Mouse (Mus musculus): ENCODE results near the gene Dedd2.
"Not testable (repeated sequence)": the region's sequence is repeated elsewhere in the genome, so short reads cannot be mapped to it uniquely, and the experiment has no call there.

Gene Dedd2

DNA sequence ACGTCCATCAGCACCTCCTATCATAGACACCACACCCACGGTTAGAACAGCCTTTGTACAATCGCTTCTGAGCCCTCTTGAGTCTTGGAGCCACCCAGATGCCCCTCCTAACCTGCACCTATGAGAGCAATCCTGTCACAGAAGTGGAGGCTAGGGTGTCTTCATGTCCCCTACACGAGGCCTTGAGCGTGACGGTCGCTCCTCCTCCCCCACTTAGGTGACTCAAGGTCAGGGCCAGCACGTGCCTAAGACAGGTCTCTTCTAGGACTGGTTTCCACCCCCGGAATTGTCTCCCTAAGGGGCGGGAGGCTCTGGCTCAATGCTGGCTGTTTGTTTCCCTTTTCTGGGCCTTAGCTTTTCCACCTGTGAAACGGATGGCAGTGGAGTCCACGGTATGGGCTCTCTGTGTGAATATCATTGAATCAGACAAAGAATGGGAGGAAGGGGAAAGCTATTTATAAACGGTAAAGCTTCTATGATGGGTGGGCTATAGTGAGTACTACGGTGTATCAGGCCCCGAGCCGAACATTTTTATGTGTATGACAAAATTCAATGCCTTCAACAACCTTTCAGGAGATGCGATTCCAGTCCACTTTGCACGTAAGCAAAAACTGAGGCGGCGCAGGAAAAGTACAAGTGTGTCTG, at the start of gene Dedd2:
Dedd2 (minus strand) TSS at position 159 of the 645 bp plus-strand sequence.
- DNase-seq (ENCODE audit: extremely low read depth, low read depth, low spot score): no peak

DNA sequence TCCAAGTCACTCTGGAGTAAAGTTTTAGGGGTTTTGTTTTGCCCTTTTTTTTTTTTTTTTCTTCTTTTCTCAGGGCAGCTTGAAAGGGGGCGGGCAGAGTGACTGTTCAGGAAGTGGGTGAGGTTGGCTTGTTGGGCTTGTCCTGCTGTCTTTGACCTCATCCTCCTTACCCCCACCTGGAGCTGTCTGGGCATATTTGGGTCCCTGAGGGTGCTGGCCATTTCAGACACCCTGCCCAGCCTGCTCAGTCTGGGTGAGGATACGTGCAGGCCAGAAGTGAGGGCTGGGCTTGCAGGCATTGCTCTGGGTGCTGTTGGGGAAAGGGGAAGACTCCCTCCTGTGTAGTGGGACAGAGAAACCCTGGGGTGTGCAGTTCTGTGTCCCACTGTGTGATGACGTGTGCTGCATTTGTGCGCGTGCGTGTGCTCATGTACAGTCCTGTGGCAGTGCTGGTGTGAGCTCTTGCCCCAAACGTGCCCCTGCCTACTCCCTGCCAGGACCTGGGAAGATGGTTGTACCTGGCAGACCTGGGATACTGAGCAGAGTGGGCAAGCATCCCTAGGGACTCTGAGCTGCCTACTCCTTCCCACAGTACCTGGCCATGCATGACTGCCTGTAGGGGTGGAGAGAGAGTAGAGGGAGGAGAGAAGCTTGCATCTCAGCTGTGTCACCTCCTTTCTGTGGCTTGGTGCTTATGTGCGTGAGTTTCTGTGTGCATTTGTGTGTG, 49.3 kb upstream of the Dedd2 start:
- DNase-seq (ENCODE audit: extremely low read depth, low read depth, low spot score): no peak

DNA sequence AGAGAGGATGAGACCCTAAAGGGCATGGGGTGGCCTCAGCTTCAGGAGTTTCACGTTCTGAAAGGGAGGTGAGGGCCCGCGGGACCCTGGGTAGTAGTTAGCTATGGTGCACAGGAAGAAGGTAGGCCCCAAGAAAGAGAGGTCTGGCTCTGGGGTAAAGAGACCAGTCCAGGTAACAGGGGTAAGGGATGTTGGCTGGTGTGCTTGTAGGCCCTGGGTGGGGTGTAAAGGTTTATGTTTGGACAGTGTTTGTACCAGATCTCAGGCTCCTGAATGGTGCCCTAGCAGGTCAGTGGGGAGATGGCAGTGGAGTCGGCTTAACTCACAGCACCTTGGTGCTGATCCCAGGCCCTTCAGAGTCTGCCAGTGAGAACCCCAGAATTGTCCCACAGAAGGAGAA, 48.6 kb upstream of the Dedd2 start:
- no peak for DNase-seq (ENCODE audit: extremely low read depth, low read depth, low spot score)

DNA sequence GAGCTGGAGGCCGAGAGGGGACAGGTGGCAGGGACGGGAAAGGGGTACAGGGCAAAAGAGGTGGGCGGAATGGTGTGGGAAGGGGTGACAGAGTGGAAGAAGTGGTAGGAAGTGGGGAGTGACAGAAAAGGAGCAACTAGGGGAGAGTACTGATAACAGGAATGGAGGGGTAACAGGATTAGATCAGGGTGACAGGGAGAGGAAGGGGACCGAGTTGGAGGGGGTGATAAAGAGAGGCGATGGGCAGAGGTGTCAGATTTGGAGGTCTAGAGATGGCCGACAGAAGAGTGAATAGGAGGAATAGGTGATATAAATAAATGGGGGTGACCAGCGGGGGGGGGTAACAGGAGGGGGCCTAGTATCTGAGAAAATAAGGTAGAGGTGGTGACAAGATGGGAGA, 48.2 kb upstream of the Dedd2 start:
- DNase-seq (ENCODE audit: extremely low read depth, low read depth, low spot score): no peak

DNA sequence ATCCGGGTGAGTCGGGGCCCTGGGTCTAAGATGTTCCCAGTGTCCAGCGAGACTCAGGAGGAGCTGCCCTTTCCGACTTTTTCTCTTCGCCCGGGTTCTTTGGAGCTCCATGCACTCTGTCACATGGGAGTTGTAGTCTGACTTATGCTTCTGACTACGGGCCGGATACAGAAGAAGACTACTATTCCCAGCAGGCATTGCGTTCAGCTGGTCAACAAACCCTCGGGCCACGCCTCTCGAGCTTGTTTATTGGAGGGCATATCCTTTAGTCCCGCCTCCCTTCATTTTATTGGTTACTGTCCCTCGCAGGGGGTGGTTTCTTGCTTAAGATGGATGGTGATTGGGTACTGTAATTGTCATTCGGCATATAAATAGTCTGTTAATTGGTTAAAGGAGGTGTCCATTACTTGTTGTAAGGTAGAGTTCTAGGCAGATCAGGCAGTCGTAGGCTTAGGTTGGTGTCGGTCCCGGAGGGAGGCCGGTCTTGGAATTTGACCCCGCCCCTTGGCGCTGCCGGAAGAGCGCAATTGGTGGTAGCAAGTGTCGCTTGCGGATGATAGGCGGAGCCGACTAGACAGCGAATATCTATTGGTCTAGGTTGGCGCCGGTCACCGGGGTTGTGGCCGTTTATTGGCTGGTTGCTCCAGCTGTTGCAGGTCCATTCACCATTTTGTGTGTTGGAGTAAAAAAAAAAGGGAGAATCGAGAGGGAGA, 47.5 kb upstream of the Dedd2 start:
- DNase-seq (ENCODE audit: extremely low read depth, low read depth, low spot score): peak; percentile 100

DNA sequence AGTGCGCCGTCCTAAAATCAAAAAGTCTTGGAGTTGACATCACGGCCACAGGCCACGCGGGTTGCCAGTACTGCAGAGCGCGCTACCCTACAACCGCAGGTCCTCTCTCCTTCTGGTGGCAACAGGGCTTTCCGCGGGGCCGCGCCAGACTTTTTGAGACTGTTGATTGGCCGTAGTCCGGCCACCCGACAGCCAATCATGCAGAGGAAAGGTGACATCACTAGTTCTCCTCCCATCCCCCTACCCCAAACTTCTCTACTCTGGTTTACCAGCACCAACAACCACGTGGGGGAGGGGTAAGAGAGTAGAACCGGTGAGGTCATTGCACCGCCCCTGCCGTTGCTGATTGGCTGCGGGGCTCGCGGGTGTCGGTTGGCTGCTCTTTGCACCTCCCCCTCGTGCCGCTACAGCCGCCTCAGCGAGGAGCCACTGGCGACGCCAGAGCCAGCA, 46.9 kb upstream of the Dedd2 start, which contains the start of gene Cic:
Cic (plus strand) TSS at position 404 of the 450 bp plus-strand sequence.
- DNase-seq (ENCODE audit: extremely low read depth, low read depth, low spot score): peak; percentile 90

DNA sequence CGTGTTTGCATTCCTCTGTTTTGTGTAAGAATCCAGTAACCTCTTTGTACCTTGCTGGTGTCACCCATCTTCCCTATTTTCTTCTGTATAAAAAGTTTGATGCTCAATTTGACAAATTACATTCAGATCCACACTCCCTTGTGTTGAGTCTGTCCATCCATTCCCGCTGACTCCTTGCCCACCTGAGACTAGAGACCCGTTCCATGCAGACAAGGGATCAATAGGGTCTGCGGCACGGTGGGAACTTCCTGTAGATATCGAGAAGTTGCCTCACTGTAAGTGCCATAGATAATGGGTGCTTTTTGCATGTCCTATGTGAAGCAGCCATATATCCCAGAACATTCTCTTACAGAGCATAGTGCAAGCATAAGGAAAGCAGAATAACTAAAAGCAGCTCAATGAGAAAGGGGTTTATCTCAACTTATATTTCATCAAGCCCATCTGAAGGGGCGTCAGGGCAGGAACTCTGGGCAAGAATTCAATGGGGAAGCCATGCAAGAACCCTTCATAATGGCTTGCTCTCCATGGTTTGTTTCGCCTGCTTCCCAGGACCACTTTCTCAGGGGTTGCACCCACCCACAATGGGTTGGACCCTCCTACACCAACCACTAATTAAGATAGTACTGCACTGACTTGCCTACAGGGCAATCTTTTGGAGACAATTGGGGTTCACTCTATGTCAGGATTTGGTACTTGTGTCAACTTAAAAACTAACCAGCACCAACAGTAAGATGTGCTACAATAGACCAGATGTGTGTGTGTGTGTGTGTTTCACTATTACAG, 46.0 kb upstream of the Dedd2 start:
- DNase-seq (ENCODE audit: extremely low read depth, low read depth, low spot score): no peak

DNA sequence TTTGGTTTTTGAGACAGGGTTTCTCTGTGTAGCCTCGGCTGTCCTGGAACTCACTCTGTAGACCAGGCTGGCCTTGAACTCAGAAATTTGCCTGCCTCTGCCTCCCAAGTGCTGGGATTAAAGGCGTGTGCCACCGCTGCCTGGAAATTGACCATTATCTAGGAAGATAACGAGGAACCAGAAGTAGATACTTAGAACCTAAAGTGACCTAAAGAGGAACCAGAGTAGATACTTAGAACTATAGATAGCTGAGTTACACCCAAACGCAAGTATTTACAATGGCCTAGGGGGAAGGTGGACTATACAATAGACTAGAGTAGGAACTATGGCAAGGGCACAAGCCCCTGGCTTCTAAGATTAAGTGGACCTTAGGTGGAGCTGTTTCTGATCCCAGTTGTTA, 45.3 kb upstream of the Dedd2 start:
- not testable (repeated sequence) for DNase-seq (ENCODE audit: extremely low read depth, low read depth, low spot score)

DNA sequence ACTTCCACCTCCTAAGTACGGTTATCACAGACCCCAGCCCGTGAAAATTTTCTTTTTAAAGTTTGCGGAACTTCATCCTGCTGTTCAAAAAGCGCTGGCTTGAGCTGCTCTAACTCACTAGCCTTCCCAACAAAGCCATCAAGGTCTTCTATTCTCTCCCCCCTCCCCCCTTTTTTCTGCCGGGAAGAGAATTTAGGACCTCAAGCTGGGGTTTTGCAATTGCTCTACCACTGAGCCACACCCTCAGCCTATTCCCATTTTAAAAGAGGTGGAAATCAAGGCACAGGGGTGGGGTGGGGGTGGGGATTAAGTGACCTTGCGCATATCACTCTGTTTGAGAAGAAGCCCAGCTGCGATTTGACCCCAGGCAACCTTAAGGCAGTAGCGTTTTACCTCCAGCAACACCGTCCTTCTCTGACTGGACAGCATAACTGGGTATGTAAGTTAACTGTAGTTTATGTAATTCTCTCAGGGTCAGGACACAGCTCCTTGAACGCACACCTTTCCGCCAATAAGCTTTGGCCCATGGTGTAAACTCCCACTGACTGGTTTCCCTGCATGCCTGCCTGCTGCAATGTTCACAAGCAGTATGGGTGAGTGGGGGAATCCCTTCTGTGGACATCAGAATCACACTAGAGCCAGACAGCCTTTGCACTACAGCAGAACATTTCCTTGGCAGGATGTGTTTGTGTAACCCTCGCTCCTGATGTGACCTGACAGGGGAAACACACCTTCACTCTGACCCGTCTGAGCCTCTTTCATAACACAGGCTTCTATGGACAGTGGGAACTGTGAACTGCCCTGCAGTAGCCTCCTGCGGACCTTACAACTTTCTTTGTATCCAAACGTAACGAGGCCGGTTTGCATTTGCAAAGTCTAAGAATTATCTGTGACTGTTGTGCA, 43.8 kb upstream of the Dedd2 start:
- DNase-seq (ENCODE audit: extremely low read depth, low read depth, low spot score): no peak

DNA sequence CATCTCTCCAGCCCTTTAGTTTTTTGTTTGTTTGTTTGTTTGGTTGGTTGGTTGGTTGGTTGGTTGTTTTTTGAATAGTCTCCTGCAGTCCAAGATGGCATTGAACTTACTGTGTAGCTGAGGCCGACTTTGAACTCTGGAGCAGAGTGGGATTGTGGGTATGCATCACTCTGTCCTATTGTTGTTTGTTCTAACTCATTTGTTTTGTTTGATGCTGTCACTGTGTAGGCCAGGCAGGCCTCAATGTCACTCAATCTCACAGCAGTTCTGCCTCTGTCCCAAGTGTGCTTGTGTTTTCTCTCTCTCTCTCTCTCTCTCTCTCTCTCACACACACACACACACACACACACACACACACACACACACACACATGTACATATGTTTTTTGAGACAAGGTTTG, 41.5 kb upstream of the Dedd2 start:
- DNase-seq (ENCODE audit: extremely low read depth, low read depth, low spot score): no peak

DNA sequence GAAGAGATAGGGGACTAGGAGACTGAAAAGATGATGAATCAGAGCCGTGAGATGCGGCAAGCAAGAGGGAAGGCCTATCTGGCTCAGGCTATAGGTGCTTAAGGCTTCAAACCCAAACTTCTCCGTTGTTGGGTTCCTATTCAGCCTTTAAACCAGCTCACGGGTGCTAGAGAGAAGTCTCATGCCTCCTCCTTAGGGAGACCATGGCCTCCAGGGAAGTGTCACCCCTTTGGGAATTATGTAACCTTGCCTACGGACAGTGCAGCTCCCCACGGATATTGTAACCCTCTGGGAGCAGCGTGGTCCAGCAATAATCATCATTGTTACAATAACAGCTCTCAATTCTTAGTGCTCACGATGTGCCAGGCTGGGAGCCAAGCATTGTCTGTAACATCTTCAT, 31.4 kb upstream of the Dedd2 start:
- no peak for DNase-seq (ENCODE audit: extremely low read depth, low read depth, low spot score)

DNA sequence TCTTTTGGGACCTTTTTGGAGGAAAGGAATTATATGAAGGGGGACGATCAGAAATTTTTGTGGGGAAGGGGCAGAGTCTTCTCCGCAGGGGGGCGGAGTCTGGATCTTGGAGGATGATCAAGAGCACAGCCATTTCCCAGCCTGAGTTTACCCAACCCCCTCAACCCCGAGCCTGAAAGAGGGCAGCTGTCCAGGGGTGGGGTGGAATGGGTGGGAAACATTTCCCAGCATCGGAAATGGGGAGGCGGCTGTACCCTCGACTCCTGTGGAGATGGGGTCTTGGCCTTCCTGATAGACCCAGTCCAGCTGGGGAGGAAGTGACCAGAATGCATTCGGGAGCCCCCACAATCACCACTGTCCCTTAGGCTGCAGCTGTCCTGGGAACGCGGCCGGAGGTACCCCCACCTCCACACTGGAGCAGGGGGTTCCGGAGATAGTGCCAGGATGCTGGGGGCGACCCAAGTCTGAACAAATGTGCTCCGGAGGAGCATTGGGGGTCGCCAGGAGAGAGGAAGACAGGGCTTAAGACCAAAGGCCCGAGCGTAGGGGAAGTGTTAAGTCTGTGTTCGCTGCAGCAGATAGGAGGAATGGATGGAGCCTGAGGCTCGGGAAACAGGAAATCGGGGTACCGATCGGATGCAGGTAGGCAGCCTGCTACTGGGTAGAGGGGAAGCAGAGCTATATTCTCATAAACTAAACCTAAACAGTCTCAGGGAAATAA, 30.8 kb upstream of the Dedd2 start:
- no peak for DNase-seq (ENCODE audit: extremely low read depth, low read depth, low spot score)

DNA sequence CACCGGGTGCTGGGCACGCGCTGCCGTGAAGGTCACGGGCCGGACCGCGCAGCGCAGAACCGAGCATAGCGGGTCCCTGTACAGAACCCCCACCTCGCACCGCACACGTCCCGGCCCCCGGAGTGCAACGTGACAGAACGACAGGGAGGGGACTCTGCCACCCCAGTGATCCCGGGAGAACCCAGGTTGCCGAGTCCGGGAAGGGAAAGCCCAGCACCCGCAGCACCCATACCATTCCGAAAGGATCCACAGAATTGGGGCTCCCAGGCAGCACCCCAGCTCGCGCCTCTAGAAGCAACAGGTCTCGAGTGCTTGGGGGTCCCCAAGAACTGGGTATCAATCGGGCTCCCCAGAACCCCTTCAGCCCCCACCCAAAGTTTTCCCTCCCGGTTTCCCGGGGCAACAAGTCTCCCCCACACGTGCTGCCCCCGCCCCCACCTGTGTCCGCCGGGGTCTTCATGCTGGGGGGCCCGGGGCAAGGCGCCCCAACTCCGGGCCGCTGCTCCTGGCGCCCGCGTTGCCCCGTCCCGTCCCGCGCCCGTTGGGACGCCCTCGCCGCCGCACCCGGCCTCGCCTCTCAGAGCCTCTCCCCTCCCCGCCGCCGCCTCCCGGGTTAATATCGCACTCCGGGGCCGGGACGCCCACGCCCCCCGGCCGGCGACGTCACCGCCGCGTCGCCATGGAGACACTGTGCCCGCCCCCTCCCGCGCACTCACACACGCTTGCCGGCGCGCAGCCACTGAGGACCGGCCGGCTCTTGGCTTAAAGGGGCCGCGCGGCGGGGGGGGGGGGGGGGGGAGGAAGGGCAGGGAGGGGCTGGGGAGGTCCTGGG, 29.9 kb upstream of the Dedd2 start, which contains the start of gene Erf:
Erf (minus strand) TSS at position 621 of the 832 bp plus-strand sequence.
- no peak for DNase-seq (ENCODE audit: extremely low read depth, low read depth, low spot score)

DNA sequence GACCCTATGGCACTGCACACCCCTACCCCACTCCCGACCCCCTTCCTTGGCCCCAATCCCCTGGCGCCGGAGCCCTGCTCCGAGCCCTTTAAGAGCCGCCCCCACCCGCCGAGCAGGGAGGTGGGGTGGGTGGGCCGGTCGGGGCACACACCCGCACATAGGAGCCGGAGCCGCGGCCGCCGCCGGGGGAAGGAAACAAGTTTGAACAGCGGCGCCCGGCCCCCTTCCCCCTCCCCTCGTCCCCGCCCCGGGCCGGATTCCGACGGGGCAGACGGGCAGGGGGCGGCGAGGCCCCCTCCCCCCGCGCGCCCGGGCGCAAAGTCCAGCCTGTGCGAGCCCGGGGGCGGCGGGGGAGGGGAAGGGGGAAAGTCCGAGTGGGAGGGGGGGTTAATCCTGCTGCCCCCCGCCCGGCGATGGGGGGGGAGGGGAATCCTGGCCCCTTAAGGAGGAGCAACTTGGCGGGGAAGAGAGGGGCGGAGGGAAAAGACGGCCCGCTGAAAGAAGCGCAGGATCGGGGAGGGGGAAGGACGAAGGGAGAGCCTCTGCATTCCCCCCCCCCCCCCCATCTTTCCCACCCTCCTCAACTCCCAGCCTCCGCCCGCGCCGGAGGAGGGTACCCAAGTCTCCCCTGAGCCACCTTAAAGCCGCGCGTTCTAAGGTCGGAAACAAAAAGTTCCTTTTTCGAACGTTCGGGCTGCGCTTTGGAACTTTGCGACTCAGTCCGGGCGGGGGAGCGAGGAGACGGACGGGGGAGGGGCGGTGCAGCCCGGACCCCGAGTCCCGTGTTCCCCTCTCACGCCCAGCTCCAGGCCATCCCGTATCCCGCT, 29.1 kb upstream of the Dedd2 start:
- no peak for DNase-seq (ENCODE audit: extremely low read depth, low read depth, low spot score)

DNA sequence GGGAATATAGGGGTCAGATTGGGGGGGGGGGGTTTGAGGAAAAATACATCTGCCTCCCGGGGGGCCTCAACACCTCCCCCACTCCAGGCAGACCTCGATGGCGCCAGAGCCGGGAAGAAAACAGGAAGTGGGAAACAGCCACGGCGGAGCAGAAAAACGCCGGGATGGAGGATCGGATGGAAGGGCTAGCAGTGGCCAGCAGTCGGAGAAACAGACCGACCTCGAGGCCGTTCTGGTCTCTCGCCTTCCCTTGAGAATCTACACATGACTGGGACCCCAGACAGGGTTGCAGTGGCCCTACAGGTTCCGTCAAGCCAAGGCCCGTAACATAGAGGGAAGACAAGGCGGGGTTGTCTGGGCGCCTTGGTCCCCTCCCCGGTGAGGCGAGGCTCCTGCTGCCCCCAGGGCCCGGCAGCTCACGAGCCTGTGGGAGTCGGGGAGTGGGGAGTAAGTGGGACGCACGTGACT, 28.5 kb upstream of the Dedd2 start:
- DNase-seq (ENCODE audit: extremely low read depth, low read depth, low spot score): no peak

DNA sequence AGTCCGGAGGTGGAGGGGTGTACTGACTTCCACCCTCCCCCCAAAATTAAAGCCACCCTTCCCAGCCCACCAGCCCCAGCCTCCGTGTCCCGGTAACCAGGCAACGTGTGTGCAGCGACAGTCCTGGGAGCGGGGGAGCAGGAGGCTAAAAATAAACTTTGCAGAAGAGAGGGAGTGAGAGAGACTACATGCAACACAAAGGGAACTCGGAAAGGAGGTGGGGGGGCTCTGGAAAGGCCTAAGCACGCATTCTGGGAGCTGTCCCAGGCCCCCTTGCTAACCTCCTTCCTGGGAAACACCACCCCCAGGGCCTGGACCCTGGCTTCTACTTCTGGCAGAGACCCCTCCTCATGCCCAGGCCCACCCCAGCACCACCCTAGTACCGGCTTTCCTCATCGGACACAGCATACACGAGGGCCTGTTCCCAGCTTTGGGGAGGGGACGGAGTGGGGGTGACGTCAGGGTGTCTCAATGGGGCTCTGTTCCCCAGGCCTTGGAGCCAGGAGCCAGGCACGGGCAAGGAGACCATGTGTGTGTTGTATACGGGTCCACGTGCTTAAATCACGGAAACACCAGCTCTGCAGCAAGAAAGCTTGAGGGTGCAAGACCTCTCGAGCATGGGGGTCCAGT, 27.7 kb upstream of the Dedd2 start:
- DNase-seq (ENCODE audit: extremely low read depth, low read depth, low spot score): no peak

DNA sequence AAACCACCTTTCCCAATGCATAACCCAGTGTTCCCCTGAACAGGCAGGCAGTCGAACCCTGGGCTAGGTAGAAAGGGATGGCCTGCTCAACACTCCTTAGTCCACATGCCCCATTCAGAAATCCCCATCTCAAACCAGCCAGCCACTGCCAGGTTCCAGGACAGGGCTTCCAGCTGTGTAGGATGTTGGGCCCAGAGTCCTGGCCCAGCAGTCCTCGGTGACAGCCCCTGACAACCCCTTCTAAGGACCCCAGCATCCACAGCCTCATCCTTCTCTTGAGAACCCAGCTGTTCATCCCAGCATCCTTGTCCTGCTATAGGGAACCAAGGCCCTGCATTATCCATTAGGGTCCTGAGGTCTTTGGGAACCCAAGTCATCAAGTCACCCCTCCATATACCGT, 27.1 kb upstream of the Dedd2 start:
- no peak for DNase-seq (ENCODE audit: extremely low read depth, low read depth, low spot score)
